Mouse (Mus musculus) forebrain, embryonic 16.5 days (tissue): Measurements from ENCODE around the gene Sorbs1. TPM values are rescaled to one million over a fixed set of nuclear protein-coding genes. Genes with fewer than 3 reads are reported as not detected.

Experiments
- ATAC-seq: fragments of 200-750 bp; cut with Nextera tagmentation; 2 replicates; pipeline ENCODE4 v1.8.0; 2017; ENCODE audit warnings: mild to moderate bottlenecking, moderate library complexity
- H3K27ac ChIP-seq: fragments of 300-500 bp; sonication (generic); 2 replicates; pipeline ENCODE4 v1.5.1; 2014; ENCODE audit warnings: low read length, control low read depth
- H3K27me3 ChIP-seq: fragments of 300-500 bp; sonication (generic); replicated peaks from 2 replicates; pipeline ENCODE4 v1.6.1; 2014; ENCODE audit warnings: low read length; ENCODE audit not compliant: control insufficient read depth, insufficient read depth
- H3K36me3 ChIP-seq: fragments of 300-500 bp; sonication (generic); 2 replicates; pipeline ENCODE4 v1.6.1; 2014; ENCODE audit not compliant: control insufficient read depth, insufficient read depth
- H3K4me1 ChIP-seq: fragments of 300-500 bp; sonication (generic); replicated peaks from 2 replicates; pipeline ENCODE4 v1.6.1; 2014; ENCODE audit warnings: low read length; ENCODE audit not compliant: control insufficient read depth, insufficient read depth
- H3K4me2 ChIP-seq: fragments of 300-500 bp; sonication (generic); 2 replicates; pipeline ENCODE4 v1.6.1; 2014; ENCODE audit warnings: mild to moderate bottlenecking, low read length, control low read depth
- H3K4me3 ChIP-seq: fragments of 300-500 bp; sonication (generic); replicated peaks from 2 replicates; pipeline ENCODE4 v1.5.1; 2014; ENCODE audit warnings: mild to moderate bottlenecking, low read length, control low read depth
- H3K9ac ChIP-seq: fragments of 300-500 bp; sonication (generic); replicated peaks from 2 replicates; pipeline ENCODE4 v1.6.1; 2014; ENCODE audit warnings: low read depth, low read length, control low read depth
- H3K9me3 ChIP-seq: fragments of 300-500 bp; sonication (generic); 2 replicates; pipeline ENCODE4 v1.6.1; 2016; ENCODE audit warnings: low read length; ENCODE audit not compliant: control insufficient read depth
- WGBS: fragments of 180-500 bp; shearing (Covaris S2); extraction: QIAGEN DNeasy Blood & Tissue Kit; methylation state at CpG from one replicate; pipeline ENCODE4 v1.1.7; 2014; 5-methylcytosine and 5-hydroxymethylcytosine counted together
- polyA plus RNA-seq: library from polyadenylated mRNA; unstranded; fragments of >200 nt; fragmentation: Nextera tagmentation; extraction: Ambion mirVana; gene quantifications from 2 replicates; pipeline ENCODE4 v1.2.1, GENCODE M21; 2015

Sorbs1 gene
- polyA plus RNA-seq, 1 experiment from 2014 or later = 128 TPM

- no peak overlapping the region for H3K4me2 ChIP-seq
- H3K4me3 ChIP-seq = no peak overlapping the region
- no peaks in the 10 kb centered on the region for H3K27me3 ChIP-seq
- no peaks in the 10 kb centered on the region for H3K4me1 ChIP-seq
- WGBS = 89% methylated on average over 8 of the region's 8 CpGs
- H3K9me3 ChIP-seq = no peaks in the 10 kb centered on the region
- H3K36me3 ChIP-seq = peaks cover 16% of the 10 kb centered on the region; the same call in 1 of the 2 replicates
- no peak for ATAC-seq
- H3K9ac ChIP-seq = no peak overlapping the region
- no peak overlapping the region for H3K27ac ChIP-seq
These were observed 188.2 kb downstream of the Sorbs1 start for GRCm38 (mm10) chr19:40325381-40325780.

- H3K9me3 ChIP-seq = no peaks in the 10 kb centered on the region
- H3K4me3 ChIP-seq = no peak overlapping the region
- peak; percentile 70; the same call in 1 of the 2 replicates for ATAC-seq
- WGBS = 55% methylated on average over 3 of the region's 3 CpGs
- no peaks in the 10 kb centered on the region for H3K4me1 ChIP-seq
- H3K36me3 ChIP-seq = peaks cover 20% of the 10 kb centered on the region; the same call in 1 of the 2 replicates
- H3K27ac ChIP-seq = no peak overlapping the region
- no peaks in the 10 kb centered on the region for H3K27me3 ChIP-seq
- no peak overlapping the region for H3K9ac ChIP-seq
- no peak overlapping the region for H3K4me2 ChIP-seq
These were observed 191.4 kb downstream of the Sorbs1 start for GRCm38 (mm10) chr19:40322226-40322625.

- peaks cover 16% of the 10 kb centered on the region for H3K36me3 ChIP-seq
- H3K4me2 ChIP-seq = no peak overlapping the region
- no peaks in the 10 kb centered on the region for H3K4me1 ChIP-seq
- no peak overlapping the region for H3K4me3 ChIP-seq
- no peak overlapping the region for H3K27ac ChIP-seq
- WGBS = 89% methylated on average over 3 of the region's 3 CpGs
- no peak for ATAC-seq
- no peaks in the 10 kb centered on the region for H3K9me3 ChIP-seq
- no peak overlapping the region for H3K9ac ChIP-seq
- H3K27me3 ChIP-seq = no peaks in the 10 kb centered on the region
These were observed 194.4 kb downstream of the Sorbs1 start for GRCm38 (mm10) chr19:40319199-40319598.

- Histone ChIP-seq H3K9me3 (no peaks in the 10 kb centered on the region), H3K4me2 (no peak overlapping the region), H3K9ac (no peak overlapping the region), H3K4me3 (no peak overlapping the region), H3K36me3 (peaks cover 21% of the 10 kb centered on the region), H3K27me3 (no peaks in the 10 kb centered on the region), H3K4me1 (no peaks in the 10 kb centered on the region), H3K27ac (no peak overlapping the region)
- 48% methylated on average over 6 of the region's 6 CpGs for WGBS
- ATAC-seq = no peak
These were observed 195.1 kb downstream of the Sorbs1 start for GRCm38 (mm10) chr19:40318511-40318910.

GRCm38 (mm10) chr19:40317001-40317400 lies 196.6 kb downstream of the Sorbs1 start:
- H3K4me1 ChIP-seq = no peaks in the 10 kb centered on the region
- no peak overlapping the region for H3K27ac ChIP-seq
- no peak overlapping the region for H3K9ac ChIP-seq
- H3K4me2 ChIP-seq = no peak overlapping the region
- peaks cover 21% of the 10 kb centered on the region for H3K36me3 ChIP-seq
- no peak overlapping the region for H3K4me3 ChIP-seq
- no peaks in the 10 kb centered on the region for H3K9me3 ChIP-seq
- 64% methylated on average over 4 of the region's 4 CpGs for WGBS
- no peaks in the 10 kb centered on the region for H3K27me3 ChIP-seq
- ATAC-seq = no peak

GRCm38 (mm10) chr19:40314252-40314651 lies 199.3 kb downstream of the Sorbs1 start:
- H3K27me3 ChIP-seq = no peaks in the 10 kb centered on the region
- no peak overlapping the region for H3K9ac ChIP-seq
- no peaks in the 10 kb centered on the region for H3K4me1 ChIP-seq
- H3K36me3 ChIP-seq = peaks cover 30% of the 10 kb centered on the region
- no peak overlapping the region for H3K4me2 ChIP-seq
- H3K27ac ChIP-seq = no peak overlapping the region
- ATAC-seq = no peak
- no peaks in the 10 kb centered on the region for H3K9me3 ChIP-seq
- H3K4me3 ChIP-seq = no peak overlapping the region
- 94% methylated on average over 11 of the region's 11 CpGs for WGBS

GRCm38 (mm10) chr19:40311631-40312030 lies 201.9 kb downstream of the Sorbs1 start:
- H3K4me1 ChIP-seq = no peaks in the 10 kb centered on the region
- H3K27me3 ChIP-seq = no peaks in the 10 kb centered on the region
- H3K9ac ChIP-seq = no peak overlapping the region
- H3K27ac ChIP-seq = no peak overlapping the region
- no peak for ATAC-seq
- peaks cover 29% of the 10 kb centered on the region for H3K36me3 ChIP-seq
- 95% methylated on average over 8 of the region's 8 CpGs for WGBS
- no peak overlapping the region for H3K4me3 ChIP-seq
- H3K9me3 ChIP-seq = no peaks in the 10 kb centered on the region
- H3K4me2 ChIP-seq = no peak overlapping the region

- H3K27ac ChIP-seq = no peak overlapping the region
- H3K36me3 ChIP-seq = peaks cover 25% of the 10 kb centered on the region
- no peak overlapping the region for H3K4me3 ChIP-seq
- no peaks in the 10 kb centered on the region for H3K9me3 ChIP-seq
- H3K4me2 ChIP-seq = no peak overlapping the region
- H3K4me1 ChIP-seq = no peaks in the 10 kb centered on the region
- H3K9ac ChIP-seq = no peak overlapping the region
- H3K27me3 ChIP-seq = no peaks in the 10 kb centered on the region
- no peak for ATAC-seq
- WGBS = 89% methylated on average over 15 of the region's 15 CpGs
These were observed 203.0 kb downstream of the Sorbs1 start for GRCm38 (mm10) chr19:40310410-40311130.

- 97% methylated on average over 12 of the region's 12 CpGs for WGBS
- Histone ChIP-seq H3K4me3 (no peak overlapping the region), H3K27me3 (no peaks in the 10 kb centered on the region), H3K9ac (no peak overlapping the region), H3K9me3 (no peaks in the 10 kb centered on the region), H3K4me2 (no peak overlapping the region), H3K36me3 (peaks cover 25% of the 10 kb centered on the region), H3K27ac (no peak overlapping the region), H3K4me1 (no peaks in the 10 kb centered on the region)
- ATAC-seq = no peak
These were observed 203.7 kb downstream of the Sorbs1 start for GRCm38 (mm10) chr19:40309911-40310310.
